Mouse (Mus musculus) heart, embryonic 12.5 days (tissue): ENCODE data around the gene Mmachc. TPM values are rescaled to one million over a fixed set of nuclear protein-coding genes. Genes with fewer than 3 reads are reported as not detected.

Experiments used
- ATAC-seq: fragments of 200-750 bp; cut with Nextera tagmentation; 2 replicates; pipeline ENCODE4 v1.8.0; 2017; ENCODE audit warnings: moderate TSS enrichment, moderate library complexity; ENCODE audit not compliant: insufficient number of reproducible peaks, low FRiP score
- H3K27ac ChIP-seq: fragments of 300-500 bp; sonication (generic); 2 replicates; pipeline ENCODE4 v1.5.1; 2016; ENCODE audit warnings: mild to moderate bottlenecking, moderate library complexity; ENCODE audit not compliant: poor library complexity, severe bottlenecking
- H3K27me3 ChIP-seq: fragments of 300-500 bp; sonication (generic); replicated peaks from 2 replicates; pipeline ENCODE4 v1.6.1; 2016; ENCODE audit warnings: mild to moderate bottlenecking, moderate library complexity
- H3K36me3 ChIP-seq: fragments of 300-500 bp; sonication (generic); 2 replicates; pipeline ENCODE4 v1.6.1; 2016; ENCODE audit warnings: mild to moderate bottlenecking, moderate library complexity
- H3K4me1 ChIP-seq: fragments of 300-500 bp; sonication (generic); replicated peaks from 2 replicates; pipeline ENCODE4 v1.6.1; 2016; ENCODE audit warnings: mild to moderate bottlenecking
- H3K4me2 ChIP-seq: fragments of 300-500 bp; sonication (generic); 2 replicates; pipeline ENCODE4 v1.6.1; 2016; ENCODE audit warnings: mild to moderate bottlenecking, moderate library complexity
- H3K4me3 ChIP-seq: fragments of 300-500 bp; sonication (generic); 2 replicates; pipeline ENCODE4 v1.5.1; 2016; ENCODE audit warnings: mild to moderate bottlenecking
- H3K9ac ChIP-seq: fragments of 300-500 bp; sonication (generic); 2 replicates; pipeline ENCODE4 v1.6.1; 2016; ENCODE audit warnings: mild to moderate bottlenecking, moderate library complexity
- H3K9me3 ChIP-seq: fragments of 300-500 bp; sonication (generic); replicated peaks from 2 replicates; pipeline ENCODE4 v1.6.1; 2016; ENCODE audit warnings: mild to moderate bottlenecking, moderate library complexity
- WGBS: fragments of 180-500 bp; shearing (Covaris S2); methylation state at CpG from one replicate; pipeline ENCODE4 v1.1.7; 2016; 5-methylcytosine and 5-hydroxymethylcytosine counted together
- polyA plus RNA-seq: library from polyadenylated mRNA; unstranded; fragments of >200 nt; fragmentation: Nextera tagmentation; extraction: Ambion mirVana; gene quantifications from 2 replicates; pipeline ENCODE4 v1.2.1, GENCODE M21; 2016

The Mmachc gene
- polyA plus RNA-seq, 1 experiment from 2014 or later: 31.8 TPM

DNA sequence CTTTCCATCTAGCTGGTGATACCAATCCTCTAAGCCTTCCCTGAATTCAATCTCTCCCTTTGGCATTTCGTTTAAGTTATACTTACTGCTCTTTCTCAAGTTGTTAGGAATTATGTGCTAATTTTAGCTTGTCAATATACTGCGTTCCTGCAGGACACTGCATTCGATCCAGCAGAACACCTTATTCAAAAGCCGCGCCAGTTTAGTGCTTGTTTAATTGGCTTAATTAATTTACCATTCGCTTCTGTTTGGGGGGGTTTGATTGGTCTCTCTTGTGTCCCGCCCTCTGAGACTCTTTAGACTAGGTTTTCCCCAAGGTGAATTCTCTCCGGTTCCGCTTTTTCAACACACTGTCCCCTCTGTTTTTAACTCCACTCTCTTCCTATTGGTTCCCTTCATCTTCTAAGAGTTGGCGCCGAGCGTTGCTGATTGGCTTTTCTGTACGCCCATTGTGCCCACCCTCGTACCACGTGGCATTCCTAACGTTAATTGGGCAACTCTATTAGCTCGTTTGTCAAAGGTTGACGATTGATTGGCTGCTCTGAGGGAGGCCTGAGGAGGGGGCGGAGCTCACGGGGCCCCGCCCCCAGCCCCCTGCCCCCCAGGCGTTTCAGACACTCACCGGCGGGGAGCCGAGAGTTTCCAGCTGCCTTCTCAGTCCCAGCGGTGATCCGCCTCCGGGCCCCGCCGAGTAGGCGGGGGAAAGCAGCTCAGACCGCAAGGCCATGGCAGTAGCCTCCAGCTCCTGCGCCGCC lies 12.3 kb upstream of the Mmachc start, which contains the start of gene Tesk2:
Gene Tesk2 (plus strand): TSS at position 606 of the 755 bp plus-strand sequence.
- Histone ChIP-seq H3K9me3 (no peaks in the 10 kb centered on the region), H3K4me2 (peak within 1 kb of the TSS; percentile 93), H3K36me3 (no peaks in the 10 kb centered on the region), H3K4me1 (peaks cover 9% of the 10 kb centered on the region), H3K27ac (peak within 1 kb of the TSS; percentile 84), H3K9ac (peak within 1 kb of the TSS; percentile 88), H3K4me3 (peak within 1 kb of the TSS; percentile 90), H3K27me3 (no peaks in the 10 kb centered on the region)
- ATAC-seq: peak; percentile 100
- WGBS: under 1% methylated on average over 29 of the region's 34 CpGs

DNA sequence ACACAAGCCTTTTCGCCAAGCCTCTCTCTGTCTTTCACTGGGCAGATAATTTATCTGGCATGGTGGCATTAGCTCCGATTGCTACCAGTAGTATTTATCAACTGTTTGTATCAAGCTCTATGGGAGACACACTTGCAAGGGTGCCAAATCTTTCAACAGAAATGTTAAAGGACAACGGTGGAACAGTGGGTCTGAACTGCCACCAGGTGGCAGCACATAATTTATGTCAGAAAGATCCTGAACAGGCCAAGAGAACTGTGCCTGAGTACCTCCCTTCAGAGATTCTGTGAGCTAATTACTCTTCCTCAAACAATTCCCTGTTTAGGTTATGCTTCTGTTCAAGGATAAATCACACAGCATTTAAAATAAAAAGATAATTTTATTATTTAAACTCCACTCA lies 11.2 kb upstream of the Mmachc start:
- H3K9me3 ChIP-seq: no peaks in the 10 kb centered on the region
- H3K36me3 ChIP-seq: peaks cover 5% of the 10 kb centered on the region
- H3K9ac ChIP-seq: no peak overlapping the region
- WGBS: 13% methylated on average over 3 of the region's 3 CpGs
- no peaks in the 10 kb centered on the region for H3K27me3 ChIP-seq
- no peak for ATAC-seq
- no peak overlapping the region for H3K27ac ChIP-seq
- no peak overlapping the region for H3K4me3 ChIP-seq
- H3K4me1 ChIP-seq: peaks cover 9% of the 10 kb centered on the region
- H3K4me2 ChIP-seq: no peak overlapping the region

DNA sequence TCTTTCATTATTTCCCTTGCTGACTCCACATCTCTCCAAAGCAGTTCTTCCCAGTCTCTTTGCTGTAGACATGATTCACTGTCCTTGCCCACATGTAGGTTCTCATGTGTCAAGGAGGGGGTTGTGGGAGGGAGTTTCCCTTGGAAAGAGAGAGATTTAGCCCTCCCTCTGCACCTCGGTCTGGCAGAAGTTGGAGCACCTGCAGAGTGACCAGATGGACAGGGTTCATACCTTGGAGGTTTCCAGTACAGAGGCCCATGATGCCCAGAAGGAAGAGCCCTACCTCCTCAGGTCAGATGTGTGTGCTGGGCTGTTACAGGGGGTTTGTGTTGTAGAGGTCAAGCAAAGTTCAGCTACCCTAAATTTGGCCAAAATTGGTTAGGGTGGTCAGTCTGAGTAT lies 4.3 kb upstream of the Mmachc start:
- no peaks in the 10 kb centered on the region for H3K27me3 ChIP-seq
- no peak overlapping the region for H3K4me2 ChIP-seq
- H3K9ac ChIP-seq: no peak overlapping the region
- no peak for ATAC-seq
- H3K4me1 ChIP-seq: peaks cover 7% of the 10 kb centered on the region
- WGBS: 79% methylated on average over 1 of the region's 1 CpGs
- H3K4me3 ChIP-seq: no peak overlapping the region
- H3K9me3 ChIP-seq: no peaks in the 10 kb centered on the region
- peaks cover 11% of the 10 kb centered on the region for H3K36me3 ChIP-seq
- H3K27ac ChIP-seq: no peak overlapping the region

DNA sequence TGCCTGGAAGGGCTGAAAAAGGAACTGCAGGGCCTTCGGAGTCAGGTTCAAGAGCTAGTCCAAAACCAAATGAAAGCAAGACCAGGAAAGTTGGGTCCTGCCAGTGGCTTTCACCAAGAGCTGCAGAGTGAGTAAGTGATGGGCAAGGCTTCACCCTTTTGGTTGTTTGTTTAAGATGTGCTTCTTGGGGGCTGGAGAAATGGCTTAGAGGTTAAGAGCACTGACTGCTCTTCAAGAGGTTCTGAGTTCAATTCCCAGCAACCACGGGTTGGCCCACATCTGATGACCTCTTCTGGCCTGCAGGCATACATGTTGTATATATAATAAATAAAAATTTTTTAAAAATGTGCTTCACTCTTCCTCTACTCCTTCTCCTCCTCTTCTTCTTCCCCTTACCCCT lies 1.9 kb upstream of the Mmachc start:
- H3K4me3 ChIP-seq: no peak overlapping the region
- H3K4me2 ChIP-seq: no peak overlapping the region
- no peak for ATAC-seq
- H3K4me1 ChIP-seq: peaks cover 9% of the 10 kb centered on the region
- no peaks in the 10 kb centered on the region for H3K27me3 ChIP-seq
- H3K9ac ChIP-seq: no peak overlapping the region
- H3K9me3 ChIP-seq: no peaks in the 10 kb centered on the region
- 87% methylated on average over 2 of the region's 2 CpGs for WGBS
- H3K27ac ChIP-seq: no peak overlapping the region
- H3K36me3 ChIP-seq: peaks cover 10% of the 10 kb centered on the region

DNA sequence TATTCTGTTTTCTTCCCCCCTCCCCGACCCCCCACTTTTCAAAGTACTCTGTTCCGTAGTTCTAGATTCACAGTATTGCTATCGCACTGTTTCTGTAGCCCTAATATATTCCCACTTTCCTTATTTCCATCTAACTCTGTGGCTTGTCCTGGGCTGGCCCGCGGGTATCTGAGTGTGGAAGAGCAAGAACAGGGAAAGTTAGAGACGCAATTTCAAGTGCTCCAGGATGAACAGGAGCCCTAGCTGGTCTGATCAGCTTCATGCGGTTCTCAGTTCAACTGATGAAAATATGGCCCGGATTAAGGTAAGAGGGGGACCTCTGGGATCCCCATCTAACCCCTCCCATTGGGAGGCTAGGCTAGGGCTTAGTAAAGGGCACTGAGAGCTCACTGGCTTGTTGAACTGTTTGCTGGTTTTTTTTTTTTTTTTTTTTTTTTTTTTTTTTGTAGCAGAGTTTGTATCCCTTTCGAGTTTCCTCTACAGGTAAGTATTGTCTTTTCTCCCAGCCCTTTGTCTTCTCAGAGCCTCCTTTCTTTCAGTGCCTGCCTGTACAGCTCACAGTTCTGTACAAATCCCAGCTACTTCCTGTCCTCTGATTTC lies 685 bp upstream of the Mmachc start:
- ATAC-seq: no peak
- Histone ChIP-seq H3K9ac (peak overlapping the region; percentile 60), H3K9me3 (no peaks in the 10 kb centered on the region), H3K27ac (no peak overlapping the region), H3K27me3 (no peaks in the 10 kb centered on the region), H3K4me2 (peak overlapping the region; percentile 71), H3K4me1 (peaks cover 9% of the 10 kb centered on the region), H3K36me3 (peaks cover 12% of the 10 kb centered on the region), H3K4me3 (peak overlapping the region; percentile 58)
- 8% methylated on average over 9 of the region's 9 CpGs for WGBS

DNA sequence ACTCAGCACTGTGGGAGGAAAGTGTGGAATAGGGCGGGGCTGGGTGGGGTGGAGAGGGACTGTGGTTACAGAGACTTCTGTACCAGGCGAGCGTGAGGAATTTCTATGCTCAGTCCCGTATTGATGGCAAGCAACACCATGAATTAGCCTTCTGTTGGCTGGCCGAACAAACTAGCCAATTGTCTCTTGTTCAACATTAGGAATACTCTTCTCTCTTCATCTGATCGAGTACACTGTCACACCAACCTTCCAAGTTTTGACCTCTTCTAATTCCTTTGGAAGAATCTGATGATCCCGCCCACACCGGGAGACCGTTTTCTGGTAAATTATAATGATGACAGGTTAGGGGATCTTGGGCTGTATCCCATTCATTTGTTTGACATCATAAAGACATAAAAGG lies 540 bp downstream of the Mmachc start:
- Histone ChIP-seq H3K9me3 (no peaks in the 10 kb centered on the region), H3K4me2 (peak overlapping the region; percentile 71), H3K36me3 (peaks cover 18% of the 10 kb centered on the region), H3K27ac (no peak overlapping the region), H3K4me1 (peaks cover 9% of the 10 kb centered on the region), H3K9ac (peak overlapping the region; percentile 61), H3K4me3 (peak overlapping the region; percentile 58), H3K27me3 (no peaks in the 10 kb centered on the region)
- ATAC-seq: no peak
- WGBS: 18% methylated on average over 9 of the region's 9 CpGs

DNA sequence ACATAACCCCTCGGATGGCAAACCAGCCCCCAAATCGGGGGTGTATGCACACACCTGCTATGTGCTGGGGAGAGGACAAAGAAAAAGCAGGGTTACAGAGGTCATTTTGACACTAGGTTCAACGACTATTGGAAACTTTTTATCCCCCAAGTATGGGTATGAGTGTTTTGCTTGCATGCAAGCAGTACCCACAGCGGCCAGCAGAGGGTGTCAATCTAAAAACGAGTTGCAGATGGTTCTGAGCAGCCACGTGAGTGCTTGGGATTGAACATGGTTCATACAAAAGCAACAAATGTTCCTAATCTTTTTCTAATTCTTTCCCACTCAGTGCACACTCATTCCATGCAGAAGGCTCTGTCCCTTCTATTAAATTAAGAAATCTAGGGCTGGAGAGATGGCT lies 4.4 kb downstream of the Mmachc start:
- Histone ChIP-seq H3K36me3 (peaks cover 37% of the 10 kb centered on the region), H3K27ac (no peak overlapping the region)
- WGBS: 31% methylated on average over 6 of the region's 6 CpGs

DNA sequence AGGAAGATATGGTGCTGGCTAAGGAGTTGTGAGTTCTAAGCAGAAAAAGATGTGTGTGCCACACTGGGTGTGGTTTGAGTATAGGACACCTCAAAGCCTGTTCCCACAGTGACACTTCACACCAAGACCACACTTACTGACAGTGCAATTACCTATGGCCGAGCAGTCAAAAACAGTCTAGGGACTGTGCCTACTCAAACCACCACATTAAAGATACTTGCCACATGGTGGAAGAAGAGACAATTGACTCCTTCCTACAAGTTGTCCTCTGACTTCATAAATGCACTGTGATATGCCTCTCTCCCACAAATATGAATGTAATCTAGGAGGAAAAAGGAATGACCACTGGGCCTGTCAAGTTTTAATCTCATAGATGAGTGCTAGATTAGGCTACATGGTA lies 7.2 kb downstream of the Mmachc start:
- Histone ChIP-seq H3K36me3 (peaks cover 57% of the 10 kb centered on the region), H3K9ac (no peak overlapping the region), H3K27me3 (no peaks in the 10 kb centered on the region), H3K27ac (no peak overlapping the region), H3K4me3 (no peak overlapping the region), H3K4me1 (peaks cover 7% of the 10 kb centered on the region), H3K4me2 (no peak overlapping the region), H3K9me3 (no peaks in the 10 kb centered on the region)
- 70% methylated on average over 1 of the region's 1 CpGs for WGBS
- ATAC-seq: no peak

More for the DNA sequence above, 4.4 kb downstream of the Mmachc start:
- ATAC-seq: no peak
- Histone ChIP-seq H3K9ac (no peak overlapping the region), H3K4me3 (no peak overlapping the region), H3K27me3 (no peaks in the 10 kb centered on the region), H3K4me1 (peaks cover 4% of the 10 kb centered on the region; the same call in 1 of the 2 replicates), H3K9me3 (no peaks in the 10 kb centered on the region), H3K4me2 (no peak overlapping the region)

DNA sequence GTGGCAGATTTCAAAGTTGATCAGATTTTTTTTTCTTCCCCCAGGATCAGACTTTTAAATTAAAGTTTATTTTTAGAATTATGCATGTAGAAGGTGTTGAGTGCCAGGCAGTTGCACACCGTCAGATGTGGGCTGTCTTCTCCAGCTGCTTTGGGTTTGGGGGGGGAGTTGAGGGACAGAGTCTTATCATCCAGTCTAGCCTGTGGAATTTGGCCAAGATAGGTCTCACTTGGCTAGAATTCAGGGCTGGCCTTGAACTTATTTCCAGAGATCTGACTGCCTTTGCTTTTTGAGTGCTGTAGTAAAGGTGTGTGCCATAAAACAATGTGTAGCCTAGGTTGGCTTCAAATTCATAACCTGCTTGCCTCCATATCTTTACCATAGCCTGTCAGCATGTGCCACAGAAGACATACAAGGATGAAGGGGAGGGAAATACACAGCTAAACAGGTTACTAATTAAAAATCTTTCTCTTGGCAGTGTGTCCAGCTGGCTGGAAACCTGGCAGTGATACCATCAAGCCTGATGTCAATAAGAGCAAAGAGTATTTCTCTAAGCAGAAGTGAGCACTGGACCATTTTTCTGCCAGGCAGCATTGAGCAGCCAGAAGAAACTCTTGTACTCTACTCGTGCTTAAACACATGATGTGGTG lies 9.4 kb downstream of the Mmachc start:
- Histone ChIP-seq H3K9me3 (no peaks in the 10 kb centered on the region), H3K4me2 (no peak overlapping the region), H3K4me3 (no peak overlapping the region), H3K27me3 (no peaks in the 10 kb centered on the region), H3K4me1 (peaks cover 7% of the 10 kb centered on the region), H3K27ac (no peak overlapping the region), H3K36me3 (peaks cover 70% of the 10 kb centered on the region), H3K9ac (no peak overlapping the region)
- no peak for ATAC-seq
- WGBS: 20% methylated on average over 2 of the region's 2 CpGs

DNA sequence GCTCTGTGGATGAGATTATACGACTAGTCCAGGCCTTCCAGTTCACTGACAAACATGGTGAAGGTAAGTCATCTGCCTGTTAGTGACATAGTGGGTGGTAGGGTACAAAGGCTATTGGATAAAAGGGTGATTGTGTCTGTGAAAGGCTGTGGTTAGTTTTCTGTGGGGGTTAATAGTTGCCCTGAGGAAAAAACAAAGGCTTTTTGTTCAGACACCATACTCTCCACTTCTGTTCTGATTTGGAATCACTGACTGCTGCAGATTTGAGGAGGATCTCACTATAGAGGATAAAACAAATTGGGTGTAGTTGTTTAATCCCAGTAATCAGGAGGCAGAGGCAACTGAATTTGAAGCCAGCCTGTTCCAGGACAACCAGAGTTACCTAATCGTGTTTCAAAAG lies 14.4 kb downstream of the Mmachc start:
- H3K9me3 ChIP-seq: no peaks in the 10 kb centered on the region
- no peak overlapping the region for H3K9ac ChIP-seq
- peaks cover 86% of the 10 kb centered on the region for H3K36me3 ChIP-seq
- 82% methylated on average over 2 of the region's 2 CpGs for WGBS
- H3K4me3 ChIP-seq: no peak overlapping the region
- H3K27me3 ChIP-seq: no peaks in the 10 kb centered on the region
- peaks cover 6% of the 10 kb centered on the region for H3K4me1 ChIP-seq
- no peak overlapping the region for H3K4me2 ChIP-seq
- no peak overlapping the region for H3K27ac ChIP-seq
- no peak for ATAC-seq

DNA sequence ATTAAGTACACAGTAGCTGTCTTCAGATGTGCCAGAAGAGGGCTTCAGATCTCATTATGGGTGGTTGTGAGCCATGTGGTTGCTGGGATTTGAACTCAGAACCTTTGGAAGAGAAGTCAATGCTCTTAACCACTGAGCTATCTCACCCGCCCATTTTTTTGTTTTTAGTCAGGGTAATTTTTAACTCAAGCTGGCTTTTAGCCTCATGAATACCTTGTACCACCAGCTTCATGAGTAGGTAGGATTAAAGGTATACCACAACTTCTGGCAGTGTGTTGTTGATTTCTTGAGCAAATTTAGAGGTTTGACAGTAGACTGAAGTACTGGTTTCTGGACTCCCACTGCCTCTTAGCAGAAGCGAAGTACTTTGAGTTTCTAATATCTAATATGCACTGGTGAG lies 16.1 kb downstream of the Mmachc start:
- WGBS: 81% methylated on average over 2 of the region's 2 CpGs
- Histone ChIP-seq H3K27ac (no peak overlapping the region), H3K4me3 (no peak overlapping the region), H3K27me3 (no peaks in the 10 kb centered on the region), H3K9ac (no peak overlapping the region), H3K4me2 (no peak overlapping the region), H3K4me1 (peaks cover 4% of the 10 kb centered on the region), H3K36me3 (peaks cover 87% of the 10 kb centered on the region), H3K9me3 (no peaks in the 10 kb centered on the region)
- ATAC-seq: no peak
